Mouse (Mus musculus) heart, embryonic 13.5 days (tissue): Measurements from ENCODE around the gene Zfp422. TPM values are rescaled to one million over a fixed set of nuclear protein-coding genes. Genes with fewer than 3 reads are reported as not detected.
A peak's percentile ranks its signal among the peaks of the same experiment; 100 is the strongest.

ENCODE experiments used
- ATAC-seq: fragments of 200-750 bp; cut with Nextera tagmentation; 2 replicates; pipeline ENCODE4 v1.8.0; 2017; ENCODE audit warnings: moderate TSS enrichment; ENCODE audit not compliant: insufficient number of reproducible peaks, low FRiP score, low TSS enrichment; ENCODE audit errors: extremely low read depth
- H3K27ac ChIP-seq: fragments of 300-500 bp; sonication (generic); replicated peaks from 2 replicates; pipeline ENCODE4 v1.5.1; 2015; ENCODE audit warnings: moderate library complexity, mild to moderate bottlenecking, inconsistent platforms
- H3K27me3 ChIP-seq: fragments of 300-500 bp; sonication (generic); replicated peaks from 2 replicates; pipeline ENCODE4 v1.6.1; 2015; ENCODE audit warnings: mild to moderate bottlenecking, inconsistent platforms
- H3K36me3 ChIP-seq: fragments of 300-500 bp; sonication (generic); 2 replicates; pipeline ENCODE4 v1.6.1; 2015; ENCODE audit warnings: mild to moderate bottlenecking, inconsistent platforms
- H3K4me1 ChIP-seq: fragments of 300-500 bp; sonication (generic); 2 replicates; pipeline ENCODE4 v1.6.1; 2015; ENCODE audit warnings: inconsistent platforms
- H3K4me2 ChIP-seq: fragments of 300-500 bp; sonication (generic); 2 replicates; pipeline ENCODE4 v1.6.1; 2015; ENCODE audit warnings: inconsistent platforms, mild to moderate bottlenecking, moderate library complexity
- H3K4me3 ChIP-seq: fragments of 300-500 bp; sonication (generic); 2 replicates; pipeline ENCODE4 v1.5.1; 2015; ENCODE audit warnings: moderate library complexity, mild to moderate bottlenecking, inconsistent platforms
- H3K9ac ChIP-seq: fragments of 300-500 bp; sonication (generic); 2 replicates; pipeline ENCODE4 v1.6.1; 2015; ENCODE audit warnings: inconsistent platforms, mild to moderate bottlenecking, moderate library complexity
- H3K9me3 ChIP-seq: fragments of 300-500 bp; sonication (generic); 2 replicates; pipeline ENCODE4 v1.6.1; 2016; ENCODE audit warnings: inconsistent platforms
- WGBS: fragments of 180-500 bp; shearing (Covaris S2); methylation state at CpG from one replicate; pipeline ENCODE4 v1.1.7; 2015; ENCODE audit warnings: mixed read lengths; 5-methylcytosine and 5-hydroxymethylcytosine counted together
- polyA plus RNA-seq: library from polyadenylated mRNA; unstranded; fragments of >200 nt; fragmentation: Nextera tagmentation; extraction: Ambion mirVana; gene quantifications from 2 replicates; pipeline ENCODE4 v1.2.1, GENCODE M21; 2015

Gene Zfp422
- polyA plus RNA-seq, 1 experiment from 2014 or later = 83.3 TPM

GRCm38 (mm10) chr6:116667382-116667781 lies 38.6 kb upstream of the Zfp422 start:
- H3K4me3 ChIP-seq = no peak overlapping the region
- no peak overlapping the region for H3K4me2 ChIP-seq
- peaks cover 19% of the 10 kb centered on the region; the same call in 1 of the 2 replicates for H3K27me3 ChIP-seq
- H3K9ac ChIP-seq = no peak overlapping the region
- H3K4me1 ChIP-seq = peaks cover 37% of the 10 kb centered on the region
- WGBS = 67% methylated on average over 3 of the region's 3 CpGs
- no peaks in the 10 kb centered on the region for H3K36me3 ChIP-seq
- no peak overlapping the region for H3K27ac ChIP-seq
- no peak for ATAC-seq
- no peaks in the 10 kb centered on the region for H3K9me3 ChIP-seq

GRCm38 (mm10) chr6:116666892-116667291 lies 38.1 kb upstream of the Zfp422 start:
- 70% methylated on average over 3 of the region's 3 CpGs for WGBS
- Histone ChIP-seq H3K4me3 (no peak overlapping the region), H3K4me2 (no peak overlapping the region), H3K4me1 (peaks cover 34% of the 10 kb centered on the region), H3K9me3 (no peaks in the 10 kb centered on the region), H3K27me3 (peaks cover 14% of the 10 kb centered on the region; the same call in 1 of the 2 replicates), H3K36me3 (no peaks in the 10 kb centered on the region), H3K27ac (no peak overlapping the region), H3K9ac (no peak overlapping the region)
- ATAC-seq = no peak

GRCm38 (mm10) chr6:116666085-116666750 lies 37.4 kb upstream of the Zfp422 start:
- no peak overlapping the region for H3K9ac ChIP-seq
- no peak for ATAC-seq
- peaks cover 27% of the 10 kb centered on the region for H3K4me1 ChIP-seq
- no peak overlapping the region for H3K4me3 ChIP-seq
- no peak overlapping the region for H3K4me2 ChIP-seq
- WGBS = 84% methylated on average over 12 of the region's 12 CpGs
- no peaks in the 10 kb centered on the region for H3K36me3 ChIP-seq
- no peak overlapping the region for H3K27ac ChIP-seq
- H3K9me3 ChIP-seq = no peaks in the 10 kb centered on the region
- peaks cover 8% of the 10 kb centered on the region; the same call in 1 of the 2 replicates for H3K27me3 ChIP-seq

- Histone ChIP-seq H3K4me1 (peaks cover 13% of the 10 kb centered on the region), H3K9ac (no peak overlapping the region), H3K9me3 (no peaks in the 10 kb centered on the region), H3K36me3 (no peaks in the 10 kb centered on the region), H3K27me3 (no peaks in the 10 kb centered on the region; the same call in 1 of the 2 replicates), H3K4me2 (no peak overlapping the region), H3K4me3 (no peak overlapping the region), H3K27ac (no peak overlapping the region)
- no peak for ATAC-seq
- 73% methylated on average over 3 of the region's 3 CpGs for WGBS
These were observed 36.0 kb upstream of the Zfp422 start for GRCm38 (mm10) chr6:116664830-116665229.

GRCm38 (mm10) chr6:116664031-116664430 lies 35.2 kb upstream of the Zfp422 start:
- H3K27ac ChIP-seq = no peak overlapping the region

GRCm38 (mm10) chr6:116663364-116663763 lies 34.6 kb upstream of the Zfp422 start:
- H3K4me1 ChIP-seq = peaks cover 11% of the 10 kb centered on the region
- H3K27ac ChIP-seq = no peak overlapping the region
- H3K4me2 ChIP-seq = no peak overlapping the region
- no peak overlapping the region for H3K9ac ChIP-seq
- no peaks in the 10 kb centered on the region for H3K27me3 ChIP-seq
- no peak for ATAC-seq
- H3K36me3 ChIP-seq = no peaks in the 10 kb centered on the region
- 76% methylated on average over 2 of the region's 2 CpGs for WGBS
- H3K4me3 ChIP-seq = no peak overlapping the region
- no peaks in the 10 kb centered on the region for H3K9me3 ChIP-seq

More at GRCm38 (mm10) chr6:116664031-116664430, 35.2 kb upstream of the Zfp422 start:
- 74% methylated on average over 6 of the region's 6 CpGs for WGBS
- no peak for ATAC-seq
- Histone ChIP-seq H3K4me1 (peaks cover 11% of the 10 kb centered on the region), H3K36me3 (no peaks in the 10 kb centered on the region), H3K9ac (no peak overlapping the region), H3K9me3 (no peaks in the 10 kb centered on the region), H3K4me3 (no peak overlapping the region), H3K4me2 (no peak overlapping the region), H3K27me3 (no peaks in the 10 kb centered on the region; the same call in 1 of the 2 replicates)

- Histone ChIP-seq H3K4me3 (no peak overlapping the region), H3K36me3 (no peaks in the 10 kb centered on the region), H3K4me2 (no peak overlapping the region), H3K27ac (no peak overlapping the region), H3K9me3 (no peaks in the 10 kb centered on the region), H3K27me3 (no peaks in the 10 kb centered on the region), H3K9ac (no peak overlapping the region), H3K4me1 (peaks cover 43% of the 10 kb centered on the region)
- WGBS = 53% methylated on average over 9 of the region's 9 CpGs
- no peak for ATAC-seq
These were observed 25.1 kb upstream of the Zfp422 start for GRCm38 (mm10) chr6:116653684-116654454.

GRCm38 (mm10) chr6:116653191-116653590 lies 24.4 kb upstream of the Zfp422 start:
- no peak overlapping the region for H3K4me3 ChIP-seq
- no peak overlapping the region for H3K9ac ChIP-seq
- WGBS = 60% methylated on average over 3 of the region's 3 CpGs

GRCm38 (mm10) chr6:116651437-116652118 lies 22.8 kb upstream of the Zfp422 start:
- ATAC-seq = no peak
- Histone ChIP-seq H3K27me3 (no peaks in the 10 kb centered on the region), H3K36me3 (no peaks in the 10 kb centered on the region), H3K4me3 (peak overlapping the region; percentile 43), H3K9me3 (no peaks in the 10 kb centered on the region), H3K4me2 (peak overlapping the region; percentile 62), H3K4me1 (peaks cover 43% of the 10 kb centered on the region), H3K9ac (peak overlapping the region; percentile 77), H3K27ac (peak overlapping the region; percentile 83)
- 53% methylated on average over 20 of the region's 20 CpGs for WGBS

More at GRCm38 (mm10) chr6:116653191-116653590, 24.4 kb upstream of the Zfp422 start:
- Histone ChIP-seq H3K4me2 (no peak overlapping the region), H3K9me3 (no peaks in the 10 kb centered on the region), H3K4me1 (peaks cover 43% of the 10 kb centered on the region), H3K27me3 (no peaks in the 10 kb centered on the region), H3K27ac (no peak overlapping the region), H3K36me3 (no peaks in the 10 kb centered on the region)
- no peak for ATAC-seq

GRCm38 (mm10) chr6:116650406-116650805 lies 21.6 kb upstream of the Zfp422 start, which contains the start of gene Depp1:
TSS of gene Depp1 (plus strand) at chr6:116650609.
- H3K4me3 ChIP-seq = peak within 1 kb of the TSS; percentile 43
- 15% methylated on average over 6 of the region's 6 CpGs for WGBS
- H3K27me3 ChIP-seq = no peaks in the 10 kb centered on the region
- H3K4me1 ChIP-seq = peaks cover 46% of the 10 kb centered on the region
- no peaks in the 10 kb centered on the region for H3K36me3 ChIP-seq
- no peaks in the 10 kb centered on the region for H3K9me3 ChIP-seq
- peak within 1 kb of the TSS; percentile 83 for H3K27ac ChIP-seq
- H3K9ac ChIP-seq = peak within 1 kb of the TSS; percentile 77
- no peak for ATAC-seq
- H3K4me2 ChIP-seq = peak within 1 kb of the TSS; percentile 62

- no peak for ATAC-seq
These were observed 21.0 kb upstream of the Zfp422 start for GRCm38 (mm10) chr6:116649811-116650210.

More at GRCm38 (mm10) chr6:116649811-116650210, 21.0 kb upstream of the Zfp422 start:
- no peaks in the 10 kb centered on the region for H3K9me3 ChIP-seq
- no peak overlapping the region; the same call in 1 of the 2 replicates for H3K9ac ChIP-seq
- H3K36me3 ChIP-seq = no peaks in the 10 kb centered on the region
- H3K4me3 ChIP-seq = no peak overlapping the region
- H3K27me3 ChIP-seq = no peaks in the 10 kb centered on the region
- peak overlapping the region; percentile 62; the same call in 1 of the 2 replicates for H3K4me2 ChIP-seq
- peak overlapping the region; percentile 83 for H3K27ac ChIP-seq
- H3K4me1 ChIP-seq = peaks cover 47% of the 10 kb centered on the region
- WGBS = 63% methylated on average over 7 of the region's 7 CpGs
